8 mouse cellular contexts compared by ENCODE assay signal in the genomic region with DNA sequence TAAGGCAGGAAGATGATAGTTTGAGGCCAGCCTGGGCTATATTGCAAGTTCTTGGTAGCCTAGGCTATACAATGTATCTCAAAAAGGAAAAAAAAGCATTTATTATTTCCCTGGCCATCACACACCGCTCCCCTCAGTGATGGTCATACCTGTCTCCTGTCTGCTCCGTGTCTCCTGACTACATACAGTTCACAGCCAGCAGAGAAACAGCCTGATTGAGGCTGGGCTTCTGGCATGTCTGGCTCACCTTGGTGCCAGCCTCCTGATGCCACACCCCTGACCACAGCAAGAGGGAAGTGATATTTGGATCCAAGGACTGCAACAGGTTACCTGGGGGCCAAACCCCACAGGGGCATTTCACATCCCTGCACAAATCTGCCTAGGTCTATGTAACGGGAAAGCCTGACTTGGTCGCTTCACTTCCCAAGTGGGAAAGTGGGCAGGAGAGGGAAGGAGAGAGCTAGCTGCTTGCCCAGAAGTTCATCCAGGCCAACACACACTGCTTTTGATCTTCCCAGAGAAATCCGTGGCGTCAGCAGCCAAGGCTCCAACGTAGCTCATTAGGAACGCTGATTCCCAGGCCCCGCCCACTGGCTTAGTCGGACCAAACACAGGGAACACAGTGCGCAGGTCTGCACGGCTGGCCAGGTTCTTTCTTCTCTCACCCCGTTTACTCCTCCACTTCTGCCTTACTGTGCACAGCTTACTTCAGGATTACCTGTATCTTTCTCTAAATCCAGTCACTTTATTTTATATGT. TPM values are rescaled to one million over a fixed set of nuclear protein-coding genes. Genes with fewer than 3 reads are reported as not detected.
A peak's percentile ranks its signal among the peaks of the same experiment; 100 is the strongest.
DNase-seq lines count a peak whose midpoint lies in the region; ATAC-seq and TF ChIP-seq lines count a peak whose summit lies in the region.

No protein-coding gene starts in this region.

- DNase-seq in kidney, adult 18-20 months = peak; percentile 42
- no peak for DNase-seq in kidney, adult 11 months
- DNase-seq in brain, adult 2 months (ENCODE audit: low read depth, low spot score) = peak; percentile 36
- peak; percentile 59 for DNase-seq in heart, postnatal 0 days (ENCODE audit: low spot score)
- DNase-seq in layer of hippocampus, postnatal 10 days (ENCODE audit: low spot score in 2 of 2) = peak; percentile 38 to 56
- peak; percentile 88 for DNase-seq in midbrain, embryonic 11.5 days (ENCODE audit: low spot score, missing footprints)
- DNase-seq in urinary bladder, postnatal 36 days (ENCODE audit: low spot score in 2 of 2) = peak; percentile 52 to 73
- DNase-seq in cerebellum, adult 8-10 months = no peak

- no peaks in the 10 kb centered on the region for H3K9me3 ChIP-seq in heart, postnatal 0 days (replicated peaks; ENCODE audit: control insufficient read depth, low read length)
- H3K9me3 ChIP-seq in midbrain, embryonic 11.5 days (ENCODE audit: control insufficient read depth, low read length) = no peaks in the 10 kb centered on the region

- H3K27me3 ChIP-seq in heart, postnatal 0 days (ENCODE audit: control insufficient read depth, insufficient read depth, low read length) = no peaks in the 10 kb centered on the region
- no peaks in the 10 kb centered on the region for H3K27me3 ChIP-seq in midbrain, embryonic 11.5 days (ENCODE audit: control insufficient read depth, insufficient read depth, low read length)

- H3K36me3 ChIP-seq in heart, postnatal 0 days (replicated peaks; ENCODE audit: control insufficient read depth, insufficient read depth, low read length) = no peaks in the 10 kb centered on the region
- H3K36me3 ChIP-seq in midbrain, embryonic 11.5 days (ENCODE audit: control insufficient read depth, insufficient read depth, low read length) = no peaks in the 10 kb centered on the region

- H3K27ac ChIP-seq in heart, postnatal 0 days (ENCODE audit: low read depth) = no peak overlapping the region
- no peak overlapping the region for H3K27ac ChIP-seq in midbrain, embryonic 11.5 days (ENCODE audit: low read depth, low read length)

- H3K4me2 ChIP-seq in heart, postnatal 0 days (ENCODE audit: low read depth, low read length) = peak overlapping the region; percentile 43
- H3K4me2 ChIP-seq in midbrain, embryonic 11.5 days = peak overlapping the region; percentile 41

- H3K4me1 ChIP-seq in heart, postnatal 0 days (ENCODE audit: control insufficient read depth, insufficient read depth) = peaks cover 3% of the 10 kb centered on the region; the same call in 1 of the 2 replicates
- H3K4me1 ChIP-seq in midbrain, embryonic 11.5 days (ENCODE audit: control insufficient read depth, insufficient read depth, low read length) = peaks cover 8% of the 10 kb centered on the region; the same call in 1 of the 2 replicates

- WGBS in heart, postnatal 0 days = 27% methylated on average over 13 of the region's 13 CpGs
- 23% methylated on average over 13 of the region's 13 CpGs for WGBS in midbrain, embryonic 11.5 days

- no peak overlapping the region for H3K9ac ChIP-seq in heart, postnatal 0 days (replicated peaks; ENCODE audit: low read depth, low read length)
- H3K9ac ChIP-seq in midbrain, embryonic 11.5 days (ENCODE audit: low read length) = peak overlapping the region; percentile 51

- TF ChIP-seq CTCF in heart, postnatal 0 days (IDR thresholded peaks at IDR 0.05; ENCODE audit: low read depth) = no peak

- no peak overlapping the region for H3K4me3 ChIP-seq in heart, postnatal 0 days (ENCODE audit: low read depth, low read length)
- H3K4me3 ChIP-seq in midbrain, embryonic 11.5 days (ENCODE audit: low read depth, low read length) = peak overlapping the region; percentile 14; the same call in 1 of the 2 replicates

- no peak for TF ChIP-seq EP300 in heart, postnatal 0 days (IDR thresholded peaks at IDR 0.05; ENCODE audit: low read depth)

- ATAC-seq in heart, postnatal 0 days (ENCODE audit: insufficient read depth, low read depth) = peak; percentile 44; the same call in 1 of the 2 replicates
- ATAC-seq in midbrain, embryonic 11.5 days (ENCODE audit: low FRiP score) = peak; percentile 85

RNA-seq across cellular contexts. Expression of gene Tekt5, which starts 20.9 kb away (rescaled TPM):
- total RNA-seq in heart, postnatal 0 days (2014; rRNA removed; ENCODE audit: low replicate concordance) = 4.7 TPM in 1 of 2 replicates, not detected in the other
- 0.26 and 0.45 TPM in 2 replicates for polyA plus RNA-seq in heart, postnatal 0 days (2015; fragmentation: Nextera tagmentation; extraction: Ambion mirVana)
- 1 to 10 TPM; 6.2 to 8.4 TPM for total RNA-seq in layer of hippocampus, postnatal 10 days (2021)
- polyA plus RNA-seq in midbrain, embryonic 11.5 days (2014; fragmentation: Nextera tagmentation; extraction: Ambion mirVana) = 0.16 and 0.18 TPM in 2 replicates

RNA-seq across cellular contexts. Expression of gene Nubp1, which starts 37.3 kb away (rescaled TPM):
- 16.9 and 25.3 TPM in 2 replicates for total RNA-seq in heart, postnatal 0 days (2014; rRNA removed; ENCODE audit: low replicate concordance)
- polyA plus RNA-seq in heart, postnatal 0 days (2015; fragmentation: Nextera tagmentation; extraction: Ambion mirVana) = 18.9 and 19.4 TPM in 2 replicates
- 10 to 100 TPM; 12.5 to 15.6 TPM for total RNA-seq in layer of hippocampus, postnatal 10 days (2021)
- 66.5 and 71.8 TPM in 2 replicates for polyA plus RNA-seq in midbrain, embryonic 11.5 days (2014; fragmentation: Nextera tagmentation; extraction: Ambion mirVana)

Comparison
In these comparisons a context has a peak if more than half of its experiments do, and no peak if none do; other contexts are left out.
1. DNase-seq: peak in kidney, adult 18-20 months (single experiment), brain, adult 2 months (single experiment), heart, postnatal 0 days (single experiment), layer of hippocampus, postnatal 10 days (2 of 2), midbrain, embryonic 11.5 days (single experiment) and urinary bladder, postnatal 36 days (2 of 2); none in kidney, adult 11 months (single experiment) and cerebellum, adult 8-10 months (single experiment).